In genomic region chr3:95816681-95817080, GRCm38 (mm10) we compare ENCODE assay signal across 8 mouse cellular contexts. TPM values are rescaled to one million over a fixed set of nuclear protein-coding genes. Genes with fewer than 3 reads are reported as not detected.
DNase-seq lines count a peak whose midpoint lies in the region; ATAC-seq and TF ChIP-seq lines count a peak whose summit lies in the region.

No protein-coding gene starts in this region.

- TF ChIP-seq CTCF in intestine, postnatal 0 days (IDR thresholded peaks at IDR 0.05; ENCODE audit: low read depth): no peak

- no peak overlapping the region for H3K4me3 ChIP-seq in limb, embryonic 12.5 days (replicated peaks)
- H3K4me3 ChIP-seq in limb, embryonic 10.5 days: no peak overlapping the region
- H3K4me3 ChIP-seq in forebrain, embryonic 11.5 days (ENCODE audit: low read depth, low read length): no peak overlapping the region
- no peak overlapping the region for H3K4me3 ChIP-seq in intestine, postnatal 0 days (ENCODE audit: low read depth, low read length)
- H3K4me3 ChIP-seq in neural tube, embryonic 12.5 days: no peak overlapping the region

- peaks cover 11% of the 10 kb centered on the region for H3K4me1 ChIP-seq in limb, embryonic 12.5 days (replicated peaks)
- H3K4me1 ChIP-seq in limb, embryonic 10.5 days: peaks cover 12% of the 10 kb centered on the region
- H3K4me1 ChIP-seq in forebrain, embryonic 11.5 days (replicated peaks; ENCODE audit: control insufficient read depth, insufficient read depth, low read length): peaks cover 3% of the 10 kb centered on the region; the same call in 1 of the 2 replicates
- H3K4me1 ChIP-seq in intestine, postnatal 0 days (replicated peaks; ENCODE audit: control insufficient read depth, insufficient read depth, low read length): no peaks in the 10 kb centered on the region; the same call in 1 of the 2 replicates
- peaks cover 13% of the 10 kb centered on the region for H3K4me1 ChIP-seq in neural tube, embryonic 12.5 days

- no peaks in the 10 kb centered on the region for H3K27me3 ChIP-seq in limb, embryonic 12.5 days
- H3K27me3 ChIP-seq in limb, embryonic 10.5 days (ENCODE audit: low read depth, poor library complexity, severe bottlenecking): no peaks in the 10 kb centered on the region
- H3K27me3 ChIP-seq in forebrain, embryonic 11.5 days (ENCODE audit: control insufficient read depth, insufficient read depth, low read length): no peaks in the 10 kb centered on the region
- H3K27me3 ChIP-seq in intestine, postnatal 0 days (replicated peaks; ENCODE audit: control insufficient read depth, insufficient read depth, low read length): no peaks in the 10 kb centered on the region
- no peaks in the 10 kb centered on the region for H3K27me3 ChIP-seq in neural tube, embryonic 12.5 days (replicated peaks)

- H3K9ac ChIP-seq in limb, embryonic 12.5 days (replicated peaks): no peak overlapping the region
- no peak overlapping the region for H3K9ac ChIP-seq in forebrain, embryonic 11.5 days (ENCODE audit: low read length)
- H3K9ac ChIP-seq in intestine, postnatal 0 days (ENCODE audit: low read depth, low read length): no peak overlapping the region
- H3K9ac ChIP-seq in neural tube, embryonic 12.5 days: no peak overlapping the region

- peaks cover 2% of the 10 kb centered on the region; the same call in 1 of the 2 replicates for H3K36me3 ChIP-seq in limb, embryonic 12.5 days
- peaks cover 29% of the 10 kb centered on the region for H3K36me3 ChIP-seq in limb, embryonic 10.5 days
- no peaks in the 10 kb centered on the region for H3K36me3 ChIP-seq in forebrain, embryonic 11.5 days (ENCODE audit: control insufficient read depth, insufficient read depth, low read length)
- no peaks in the 10 kb centered on the region; the same call in 1 of the 2 replicates for H3K36me3 ChIP-seq in intestine, postnatal 0 days (ENCODE audit: control insufficient read depth, insufficient read depth)
- 0 out of 2 replicates have a peak, but pooled peaks cover 4% of the 10 kb centered on the region for H3K36me3 ChIP-seq in neural tube, embryonic 12.5 days

- ATAC-seq in limb, embryonic 12.5 days (ENCODE audit: insufficient number of reproducible peaks, insufficient read depth, low FRiP score, low TSS enrichment, low read depth): no peak
- no peak for ATAC-seq in forebrain, embryonic 11.5 days (replicated peaks; ENCODE audit: low FRiP score)
- ATAC-seq in intestine, postnatal 0 days: no peak
- ATAC-seq in neural tube, embryonic 12.5 days (ENCODE audit: low FRiP score, low read depth): no peak

- no peak for DNase-seq in limb, embryonic 10.5 days (ENCODE audit: low spot score)
- no peak for DNase-seq in forebrain, embryonic 11.5 days (ENCODE audit: low spot score)
- DNase-seq in layer of hippocampus, adult 9-11 months: no peak
- no peak for DNase-seq in layer of hippocampus, adult 8-10 months (ENCODE audit: low spot score in 2 of 2)
- no peak for DNase-seq in spleen, postnatal 10 days (ENCODE audit: low spot score in 2 of 2)

- no peak overlapping the region for H3K27ac ChIP-seq in limb, embryonic 12.5 days
- no peak overlapping the region for H3K27ac ChIP-seq in limb, embryonic 10.5 days
- H3K27ac ChIP-seq in forebrain, embryonic 11.5 days (ENCODE audit: low read depth, low read length): no peak overlapping the region
- no peak overlapping the region for H3K27ac ChIP-seq in intestine, postnatal 0 days (ENCODE audit: low read depth, low read length)
- no peak overlapping the region for H3K27ac ChIP-seq in neural tube, embryonic 12.5 days

- H3K9me3 ChIP-seq in limb, embryonic 12.5 days: no peaks in the 10 kb centered on the region
- H3K9me3 ChIP-seq in limb, embryonic 10.5 days (replicated peaks): no peaks in the 10 kb centered on the region
- H3K9me3 ChIP-seq in forebrain, embryonic 11.5 days (ENCODE audit: control insufficient read depth, low read length): no peaks in the 10 kb centered on the region
- no peaks in the 10 kb centered on the region for H3K9me3 ChIP-seq in intestine, postnatal 0 days (ENCODE audit: control insufficient read depth)
- H3K9me3 ChIP-seq in neural tube, embryonic 12.5 days: no peaks in the 10 kb centered on the region

- 93% methylated on average over 3 of the region's 3 CpGs for WGBS in limb, embryonic 12.5 days
- 99% methylated on average over 3 of the region's 3 CpGs for WGBS in limb, embryonic 10.5 days
- WGBS in forebrain, embryonic 11.5 days: 95% methylated on average over 3 of the region's 3 CpGs
- WGBS in intestine, postnatal 0 days: 63% methylated on average over 3 of the region's 3 CpGs
- 93% methylated on average over 3 of the region's 3 CpGs for WGBS in neural tube, embryonic 12.5 days

- peak overlapping the region; percentile 67 for H3K4me2 ChIP-seq in limb, embryonic 12.5 days
- H3K4me2 ChIP-seq in forebrain, embryonic 11.5 days (ENCODE audit: low read depth, low read length, severe bottlenecking): peak overlapping the region; percentile 24; the same call in 1 of the 2 replicates
- H3K4me2 ChIP-seq in intestine, postnatal 0 days (replicated peaks; ENCODE audit: low read depth): peak overlapping the region; percentile 35
- H3K4me2 ChIP-seq in neural tube, embryonic 12.5 days (replicated peaks): peak overlapping the region; percentile 78

RNA-seq across cellular contexts. Expression of gene Rprd2, which starts 2.0 kb away (rescaled TPM):
- polyA plus RNA-seq in limb, embryonic 12.5 days (2016; fragmentation: Nextera tagmentation; extraction: Ambion mirVana): 26.5 and 27.8 TPM in 2 replicates
- 21.0 and 24.8 TPM in 2 replicates for polyA plus RNA-seq in limb, embryonic 10.5 days (2016; fragmentation: Nextera tagmentation; extraction: Ambion mirVana)
- polyA plus RNA-seq in forebrain, embryonic 11.5 days (2014; fragmentation: Nextera tagmentation; extraction: Ambion mirVana): 23.8 and 24.6 TPM in 2 replicates
- polyA plus RNA-seq in intestine, postnatal 0 days (2015; fragmentation: Nextera tagmentation; extraction: Ambion mirVana): 12.4 and 13.8 TPM in 2 replicates
- polyA plus RNA-seq in neural tube, embryonic 12.5 days (2016; fragmentation: Nextera tagmentation; extraction: Ambion mirVana): 25.4 and 26.2 TPM in 2 replicates
- 10 to 100 TPM; 62.4 to 73.3 (median 71.2) TPM for total RNA-seq in layer of hippocampus, adult 8-10 months (2022)

RNA-seq across cellular contexts. Expression of gene Prpf3, which starts 39.0 kb away (rescaled TPM):
- polyA plus RNA-seq in limb, embryonic 12.5 days (2016; fragmentation: Nextera tagmentation; extraction: Ambion mirVana): 74.9 and 75.7 TPM in 2 replicates
- 73.6 and 77.1 TPM in 2 replicates for polyA plus RNA-seq in limb, embryonic 10.5 days (2016; fragmentation: Nextera tagmentation; extraction: Ambion mirVana)
- 69.7 and 75.5 TPM in 2 replicates for polyA plus RNA-seq in forebrain, embryonic 11.5 days (2014; fragmentation: Nextera tagmentation; extraction: Ambion mirVana)
- polyA plus RNA-seq in intestine, postnatal 0 days (2015; fragmentation: Nextera tagmentation; extraction: Ambion mirVana): 14.9 and 16.5 TPM in 2 replicates
- 49.5 and 50.8 TPM in 2 replicates for polyA plus RNA-seq in neural tube, embryonic 12.5 days (2016; fragmentation: Nextera tagmentation; extraction: Ambion mirVana)
- 10 to 100 TPM; 35.7 to 46.3 (median 40.5) TPM for total RNA-seq in layer of hippocampus, adult 8-10 months (2022)

RNA-seq across cellular contexts. Expression of gene Mrps21, which starts 54.6 kb away (rescaled TPM):
- polyA plus RNA-seq in limb, embryonic 12.5 days (2016; fragmentation: Nextera tagmentation; extraction: Ambion mirVana): 344 and 355 TPM in 2 replicates
- 357 and 376 TPM in 2 replicates for polyA plus RNA-seq in limb, embryonic 10.5 days (2016; fragmentation: Nextera tagmentation; extraction: Ambion mirVana)
- polyA plus RNA-seq in forebrain, embryonic 11.5 days (2014; fragmentation: Nextera tagmentation; extraction: Ambion mirVana): 317 and 322 TPM in 2 replicates
- 353 and 369 TPM in 2 replicates for polyA plus RNA-seq in intestine, postnatal 0 days (2015; fragmentation: Nextera tagmentation; extraction: Ambion mirVana)
- polyA plus RNA-seq in neural tube, embryonic 12.5 days (2016; fragmentation: Nextera tagmentation; extraction: Ambion mirVana): 345 and 349 TPM in 2 replicates
- 100 to 1,000 TPM; 125 to 159 (median 138) TPM for total RNA-seq in layer of hippocampus, adult 8-10 months (2022)

RNA-seq across cellular contexts. Expression of gene Tars2, which starts 56.7 kb away (rescaled TPM):
- polyA plus RNA-seq in limb, embryonic 12.5 days (2016; fragmentation: Nextera tagmentation; extraction: Ambion mirVana): 56.9 and 60.5 TPM in 2 replicates
- polyA plus RNA-seq in limb, embryonic 10.5 days (2016; fragmentation: Nextera tagmentation; extraction: Ambion mirVana): 82.1 and 86.1 TPM in 2 replicates
- polyA plus RNA-seq in forebrain, embryonic 11.5 days (2014; fragmentation: Nextera tagmentation; extraction: Ambion mirVana): 54.9 and 61.6 TPM in 2 replicates
- polyA plus RNA-seq in intestine, postnatal 0 days (2015; fragmentation: Nextera tagmentation; extraction: Ambion mirVana): 14.9 TPM in 2 replicates
- polyA plus RNA-seq in neural tube, embryonic 12.5 days (2016; fragmentation: Nextera tagmentation; extraction: Ambion mirVana): 43.6 and 47.4 TPM in 2 replicates
- 10 to 100 TPM; 36.5 to 52.9 (median 41.8) TPM for total RNA-seq in layer of hippocampus, adult 8-10 months (2022)

Comparison
In these comparisons a context has a peak if more than half of its experiments do, and no peak if none do; other contexts are left out.
1. H3K4me2 ChIP-seq: peak in every context shown above with its lines; median percentile 78 in neural tube, embryonic 12.5 days; 67 in limb, embryonic 12.5 days; 35 in intestine, postnatal 0 days; 24 in forebrain, embryonic 11.5 days.